Mouse (Mus musculus) lung, postnatal 4 days (tissue): Measurements from ENCODE around the gene Casp9.

ENCODE experiments used
- DNase-seq, 2 experiments: peaks; one replicate each; pipeline ENCODE4 v3.0.0; 2021

Casp9 gene

DNA sequence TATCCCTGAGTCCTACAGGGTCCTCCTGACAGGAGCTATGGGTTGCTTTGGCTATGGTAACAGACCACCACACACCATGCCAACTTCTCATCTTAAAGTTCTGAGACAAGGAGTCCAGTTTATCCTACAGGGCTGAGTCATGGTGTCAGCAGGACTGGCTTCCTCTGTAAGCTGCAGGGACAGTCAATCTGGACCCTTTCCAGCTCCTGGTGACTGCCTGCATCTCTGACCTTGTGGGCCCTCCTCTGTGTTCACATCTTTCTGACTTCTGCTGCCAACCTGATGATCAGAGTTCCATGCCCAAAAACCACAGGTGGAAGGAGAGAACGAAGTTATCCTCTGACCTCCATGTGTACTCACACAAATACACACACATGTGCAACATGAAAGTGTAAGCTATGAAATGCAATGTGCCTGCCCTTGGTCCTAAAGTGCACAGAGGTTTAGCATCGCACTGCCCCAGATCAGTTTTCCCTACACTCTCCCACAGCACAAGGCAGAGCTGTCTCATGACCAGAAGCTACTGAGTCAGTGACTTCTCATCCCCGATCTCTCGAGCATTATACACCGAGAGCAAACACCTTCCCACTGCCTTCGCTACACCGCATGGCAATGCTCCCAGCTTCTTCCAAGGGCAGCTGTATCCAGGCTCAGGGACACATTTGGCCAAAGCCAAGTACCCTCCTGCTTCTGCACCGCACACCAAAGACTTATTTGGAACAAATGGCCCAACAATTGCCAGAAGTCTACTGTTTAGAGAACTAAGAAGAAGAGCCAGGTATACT is 12.0 kb upstream of the Casp9 start:
- peak in 1 of 2 experiments; percentile 10 for DNase-seq

DNA sequence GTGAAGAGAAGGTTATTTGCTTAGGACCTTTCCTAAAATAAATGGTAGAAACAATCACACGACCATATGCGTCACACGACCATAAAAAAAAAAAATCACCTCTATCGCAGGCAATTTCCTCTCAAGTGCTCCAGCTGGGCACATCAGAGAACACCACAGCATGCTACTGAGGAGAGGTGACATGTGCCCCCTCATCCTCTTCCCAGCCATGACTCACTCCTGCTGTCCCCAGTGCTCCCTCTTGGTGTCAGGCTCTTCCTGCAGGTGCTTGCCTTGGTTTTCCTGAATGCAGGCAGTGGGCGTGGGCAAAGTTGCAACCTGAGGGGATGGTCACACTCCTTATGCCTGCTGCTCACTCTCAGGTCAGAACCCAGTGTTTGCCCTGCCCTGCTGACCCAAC is 8.6 kb upstream of the Casp9 start:
- DNase-seq = peak in 1 of 2 experiments; percentile 15

DNA sequence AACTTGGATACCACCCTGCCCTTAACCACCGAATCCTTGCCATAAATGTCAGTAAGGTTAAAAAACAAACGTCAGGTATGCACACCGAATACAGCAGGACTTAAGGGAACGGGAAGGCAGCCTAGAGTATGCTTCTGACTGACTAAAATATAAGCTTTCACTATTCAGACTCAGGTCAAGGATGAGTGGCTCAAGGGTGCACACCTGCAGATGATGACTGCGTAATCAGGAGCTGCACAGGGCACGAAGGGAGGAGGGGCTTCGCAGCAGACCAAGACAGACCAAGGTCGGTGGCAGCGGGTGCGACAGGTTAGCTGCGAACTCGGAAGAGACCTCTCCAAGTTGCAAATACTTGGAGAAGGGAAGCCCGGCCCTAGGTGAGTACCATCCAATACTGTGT is 7.3 kb upstream of the Casp9 start:
- peak in 1 of 2 experiments; percentile 27 for DNase-seq

DNA sequence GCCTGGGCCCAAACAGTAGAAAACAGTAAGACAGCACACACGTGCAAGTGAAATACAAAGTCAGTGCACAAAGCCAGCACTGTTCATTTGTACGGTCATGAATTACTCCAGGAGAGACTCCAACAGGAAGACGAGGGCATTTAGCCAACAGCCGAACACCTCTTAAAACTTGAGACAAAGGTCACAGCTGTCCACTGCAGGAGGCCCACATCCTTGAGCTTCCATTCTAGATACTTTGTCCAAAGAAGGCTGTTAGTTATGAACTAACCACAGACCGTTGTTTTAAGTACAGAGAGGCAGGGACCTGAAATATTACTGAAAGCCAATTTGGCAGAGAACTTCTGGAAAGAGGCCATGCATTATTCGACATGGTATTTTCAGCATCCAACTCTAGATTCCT is 6.4 kb upstream of the Casp9 start:
- DNase-seq = peak in 1 of 2 experiments; percentile 18

DNA sequence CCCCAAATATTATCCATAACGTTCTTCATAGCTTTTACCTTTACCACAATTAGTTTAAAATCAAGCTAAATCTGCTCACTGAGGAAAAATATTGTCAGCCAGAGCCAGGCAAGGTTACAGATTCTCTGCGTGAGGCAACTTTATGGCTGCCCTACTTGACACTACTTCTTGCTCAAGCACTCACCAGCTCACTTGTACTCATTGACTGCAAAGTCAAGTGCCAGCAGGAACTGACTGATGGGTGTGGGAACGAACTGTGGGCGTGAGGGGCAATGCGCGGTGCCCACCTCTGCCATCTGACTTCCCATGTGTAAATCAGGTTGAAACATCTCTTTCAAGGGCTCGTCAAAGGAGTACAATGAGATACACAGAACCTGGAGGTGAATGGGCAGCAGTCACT is 6.0 kb upstream of the Casp9 start:
- peak; percentile 40 to 54 for DNase-seq

DNA sequence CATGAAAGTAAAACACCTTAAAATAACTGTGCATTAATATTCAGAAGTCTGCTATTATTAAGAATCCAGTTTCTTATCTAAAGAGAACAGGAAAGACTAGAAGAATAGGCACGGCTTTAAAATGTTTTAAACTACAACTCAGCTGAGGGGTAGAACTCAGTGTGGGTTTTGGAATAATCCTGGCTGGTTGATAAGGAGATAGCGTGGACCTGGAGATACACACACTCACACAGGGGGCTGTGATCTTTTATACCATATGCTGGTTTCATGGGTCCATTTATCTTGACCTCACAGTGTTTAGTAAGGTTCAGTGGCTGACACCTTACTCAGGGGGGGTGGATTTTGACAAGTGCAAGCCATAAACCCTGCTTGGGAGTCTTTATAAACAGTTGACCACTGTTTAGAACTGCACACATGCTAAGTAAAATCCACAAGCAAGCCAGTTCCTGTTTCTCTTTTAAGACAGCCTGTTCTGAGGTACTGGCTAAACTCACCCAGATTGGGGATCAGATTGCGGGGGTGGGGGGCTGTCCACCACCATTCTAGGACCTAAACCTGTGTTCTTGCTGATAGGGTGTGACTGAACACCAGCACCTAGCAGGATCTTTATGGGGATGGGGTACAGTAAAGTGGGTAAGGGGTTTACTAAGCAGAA is 3.7 kb upstream of the Casp9 start:
- DNase-seq = no peak

DNA sequence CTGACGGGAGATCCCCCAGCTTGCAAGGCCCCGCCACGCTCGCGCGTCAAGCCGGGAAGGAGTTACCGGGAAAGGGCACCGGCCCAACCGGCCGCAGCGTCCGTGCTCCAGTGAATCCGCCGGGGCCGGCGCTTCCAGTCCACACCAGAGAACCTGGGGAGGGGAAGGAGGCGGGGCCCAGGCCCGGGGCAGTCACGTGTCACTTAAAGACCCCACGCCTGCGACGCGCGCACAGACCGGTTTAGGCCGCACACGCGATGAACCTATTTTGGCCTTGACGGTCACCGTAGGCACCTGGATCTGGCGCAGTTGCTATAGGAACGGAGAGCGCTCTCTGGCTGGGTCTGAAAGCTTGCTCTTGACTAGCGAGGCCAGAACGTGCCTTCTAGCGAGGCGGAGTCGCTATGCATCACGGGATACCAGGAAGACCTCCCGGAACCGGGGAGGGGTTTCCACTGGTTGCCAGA is 2.9 kb upstream of the Casp9 start, which contains the start of gene Dnajc16:
Gene Dnajc16, minus strand, starts transcription at position 408 of the 467 bp plus-strand sequence.
- peak; percentile 97 to 99 for DNase-seq

DNA sequence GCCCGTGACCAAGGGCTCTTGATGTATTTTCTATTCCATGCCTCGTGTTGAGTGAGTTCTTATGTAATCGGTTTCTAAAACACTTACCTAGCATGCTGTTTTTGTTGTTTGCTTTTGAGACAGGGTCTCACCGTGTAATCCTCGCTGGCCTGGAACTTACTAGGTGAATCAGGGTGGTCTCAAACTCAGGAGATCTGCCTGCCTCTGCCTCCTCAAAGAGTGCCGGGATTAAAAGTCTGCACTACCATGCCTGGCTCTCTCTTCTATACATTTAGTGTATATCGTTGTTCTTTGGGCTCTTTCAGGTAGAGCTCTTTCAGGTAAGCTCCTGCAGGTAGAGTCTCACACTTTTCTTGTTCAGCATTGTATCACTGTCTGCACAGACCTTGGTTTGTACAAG is 1.9 kb upstream of the Casp9 start:
- no peak for DNase-seq

DNA sequence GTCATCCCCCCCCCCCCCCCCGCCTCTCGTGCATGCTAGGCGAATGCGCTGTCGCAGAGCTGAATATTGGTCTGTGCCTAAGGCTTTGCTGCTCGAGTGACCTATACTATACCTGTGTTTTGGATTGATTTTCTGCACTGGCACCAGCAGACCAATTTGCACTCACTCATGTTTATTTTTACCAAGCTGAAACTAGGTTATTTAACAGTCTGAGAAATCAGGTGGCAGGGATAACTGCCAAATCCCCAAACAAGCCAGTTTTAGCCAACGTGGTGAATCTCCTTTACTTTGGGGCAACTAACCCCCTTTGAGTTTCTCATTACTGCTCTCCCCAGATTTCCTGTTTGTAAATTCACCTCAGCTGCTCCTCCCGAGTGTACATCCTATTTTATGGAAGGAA is 1.5 kb upstream of the Casp9 start:
- DNase-seq = no peak

DNA sequence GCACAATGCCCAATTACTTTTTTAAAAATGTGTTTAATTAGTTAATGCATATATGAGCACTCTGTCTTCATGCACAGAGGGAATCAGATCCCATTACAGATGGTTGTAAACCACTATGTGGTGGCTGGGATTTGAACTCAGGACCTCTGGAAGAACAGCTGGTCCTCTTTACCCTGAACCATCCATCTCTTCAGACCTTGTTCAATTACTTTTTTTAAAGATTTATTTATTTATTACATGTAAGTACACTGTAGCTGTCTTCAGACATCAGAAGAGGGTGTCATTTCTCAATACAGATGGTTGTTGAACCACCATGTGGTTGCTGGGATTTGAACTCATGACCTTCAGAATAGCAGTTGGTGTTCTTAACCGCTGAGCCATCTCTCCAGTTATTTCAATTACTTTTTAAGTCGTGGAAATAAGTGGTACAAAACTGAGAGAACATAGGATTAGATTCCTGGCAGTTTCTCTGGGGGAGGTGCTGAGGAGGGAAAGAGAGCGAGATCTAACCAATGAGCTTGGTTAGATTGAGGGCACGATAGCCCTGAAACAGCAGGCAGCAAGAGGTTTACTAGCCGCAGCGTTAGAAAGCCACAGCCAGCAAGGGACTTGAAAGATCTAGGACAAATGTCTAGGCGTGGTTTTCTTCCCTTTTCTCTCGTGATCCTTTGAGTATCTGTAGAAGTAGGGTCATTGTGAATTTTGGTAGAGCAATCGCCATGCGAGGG is 694 bp upstream of the Casp9 start:
- DNase-seq = no peak

DNA sequence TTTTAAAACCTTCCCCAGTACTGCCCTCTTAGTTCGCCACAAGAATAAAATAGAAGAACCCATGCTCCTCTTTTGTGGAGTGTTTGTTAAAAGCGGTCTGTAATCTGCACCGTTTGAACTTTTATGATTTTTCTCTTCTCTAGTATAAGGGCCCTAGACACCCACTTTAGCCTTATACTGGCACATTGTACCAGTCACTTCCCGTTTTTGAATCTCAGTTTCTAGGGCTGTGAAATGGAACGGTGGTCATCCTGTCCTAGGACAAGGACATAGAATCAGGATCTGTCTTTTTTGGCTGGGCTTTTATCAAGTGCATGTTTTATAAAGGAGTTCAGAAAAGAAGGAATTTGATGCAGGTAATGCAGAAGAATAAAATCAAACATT is 732 bp downstream of the Casp9 start:
- DNase-seq = no peak

DNA sequence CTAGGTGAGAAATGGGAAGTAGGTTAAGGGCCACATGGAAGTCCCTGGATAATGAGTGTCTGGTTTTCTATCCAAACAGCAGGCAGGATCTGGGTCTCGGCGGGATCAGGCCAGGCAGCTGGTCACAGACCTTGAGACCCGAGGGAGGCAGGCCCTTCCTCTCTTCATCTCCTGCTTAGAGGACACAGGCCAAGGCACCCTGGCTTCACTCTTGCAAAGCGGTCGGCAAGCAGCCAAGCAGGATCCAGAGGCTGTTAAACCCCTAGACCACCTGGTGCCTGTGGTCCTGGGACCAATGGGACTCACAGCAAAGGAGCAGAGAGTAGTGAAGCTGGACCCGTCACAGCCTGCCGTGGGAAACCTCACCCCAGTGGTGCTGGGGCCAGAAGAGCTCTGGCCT is 2.9 kb downstream of the Casp9 start:
- DNase-seq = no peak

DNA sequence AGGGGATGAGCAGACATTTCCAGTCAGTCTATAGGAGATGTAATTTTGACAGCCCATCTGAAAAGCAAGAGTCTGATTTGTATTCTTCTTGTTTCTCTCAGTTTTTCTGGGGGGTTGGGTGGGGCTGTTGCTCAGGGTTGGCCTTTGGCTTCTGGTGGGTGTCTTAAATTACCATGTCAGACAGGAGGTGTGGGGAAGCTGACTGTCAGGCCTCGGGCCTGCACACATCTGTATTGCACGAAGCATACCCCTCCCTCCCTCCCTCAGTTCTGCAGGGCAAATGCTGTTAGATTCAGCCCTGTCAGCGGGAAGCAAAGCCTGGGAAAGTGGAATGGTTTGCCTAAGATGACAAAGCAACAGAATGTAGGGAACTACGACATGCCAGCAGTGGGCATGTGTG is 3.5 kb downstream of the Casp9 start:
- DNase-seq = no peak

DNA sequence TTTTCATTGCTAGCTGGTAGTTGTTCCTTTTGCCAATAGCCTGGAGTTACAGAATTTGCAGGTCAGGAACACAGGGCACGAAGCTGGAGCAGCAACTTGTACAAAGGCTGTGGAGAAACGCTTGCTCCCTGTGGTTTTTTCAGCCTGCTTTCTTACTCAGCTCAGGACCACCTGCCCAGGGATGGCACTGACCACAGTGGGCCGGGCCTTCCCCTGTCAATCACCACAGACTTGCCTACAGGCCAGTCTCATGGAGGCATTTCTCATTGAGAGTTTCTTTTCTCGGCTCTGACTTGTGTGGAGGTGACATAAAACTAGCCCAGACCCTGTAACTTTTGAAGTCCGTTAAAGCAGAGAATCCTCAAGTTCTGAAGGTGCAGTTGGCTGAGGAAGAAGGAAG is 4.1 kb downstream of the Casp9 start:
- DNase-seq = no peak

DNA sequence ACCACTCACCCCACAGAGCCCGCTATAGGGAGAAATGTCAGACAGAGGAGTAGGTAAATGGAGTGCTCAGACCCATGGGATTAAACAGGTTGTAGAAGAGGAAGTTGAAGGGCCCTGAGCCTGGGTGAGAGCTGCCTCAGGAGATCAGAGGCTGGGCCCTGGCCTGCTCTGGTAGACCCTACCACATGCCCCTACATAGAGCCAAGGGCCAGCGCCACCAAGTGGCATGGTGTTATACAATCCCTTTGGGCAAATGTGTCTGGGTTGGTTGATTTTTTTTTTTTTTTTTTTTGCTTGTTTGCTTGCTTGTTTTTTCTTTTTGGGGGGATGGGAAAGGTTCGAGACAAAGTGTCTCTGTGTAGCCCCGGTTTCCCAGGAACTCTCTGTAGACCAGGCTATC is 10.7 kb downstream of the Casp9 start:
- peak in 1 of 2 experiments; percentile 20 for DNase-seq

DNA sequence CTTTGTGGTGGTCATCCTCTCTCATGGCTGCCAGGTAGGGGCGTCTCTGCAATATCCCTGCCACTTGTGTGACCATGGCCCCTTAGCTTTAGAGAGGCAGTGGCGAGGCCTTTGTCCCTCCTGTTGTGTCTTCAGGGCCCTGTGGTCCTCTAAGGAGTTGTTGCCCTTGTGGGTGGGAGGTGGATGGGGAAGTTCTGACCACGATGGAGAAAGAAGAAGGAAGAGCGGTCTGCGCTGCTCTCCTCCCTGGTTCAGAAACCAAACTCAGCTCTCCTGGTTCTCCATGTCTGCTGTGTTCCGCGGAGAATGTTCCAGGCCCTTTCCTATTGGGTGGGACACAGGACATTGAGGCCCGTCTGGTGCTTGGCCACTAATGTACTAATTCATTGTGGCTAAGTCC is 12.5 kb downstream of the Casp9 start:
- DNase-seq = peak in 1 of 2 experiments; percentile 16

DNA sequence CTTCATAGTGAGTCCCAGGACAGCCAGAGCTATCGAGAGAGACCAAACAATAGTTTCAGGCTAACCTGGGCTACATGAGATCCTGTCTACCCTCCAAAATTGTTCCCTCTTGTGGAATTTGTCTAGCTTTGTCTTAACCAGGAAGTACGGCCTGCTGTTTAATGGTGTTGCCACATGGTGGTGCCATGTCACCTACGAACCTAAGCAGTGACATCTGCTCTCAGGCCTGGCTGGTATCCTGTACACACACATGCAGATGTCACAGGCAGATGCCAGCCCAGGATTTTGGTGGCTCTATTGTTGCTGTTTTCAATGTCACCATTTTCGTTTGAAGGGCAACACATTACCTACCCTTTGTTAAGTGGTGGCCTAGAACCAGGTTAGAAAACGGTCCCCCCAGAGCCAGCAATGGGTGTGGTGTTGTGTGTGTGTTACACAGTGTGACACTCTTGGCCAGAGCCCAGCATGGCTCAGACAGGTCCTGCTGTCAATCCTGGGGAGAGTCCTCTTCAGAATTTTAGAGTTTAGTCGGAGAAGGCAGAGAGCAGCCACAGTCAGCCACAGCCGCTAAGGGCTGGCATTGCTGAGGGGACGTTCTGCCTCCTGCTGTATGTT is 16.5 kb downstream of the Casp9 start:
- peak in 1 of 2 experiments; percentile 16 for DNase-seq

DNA sequence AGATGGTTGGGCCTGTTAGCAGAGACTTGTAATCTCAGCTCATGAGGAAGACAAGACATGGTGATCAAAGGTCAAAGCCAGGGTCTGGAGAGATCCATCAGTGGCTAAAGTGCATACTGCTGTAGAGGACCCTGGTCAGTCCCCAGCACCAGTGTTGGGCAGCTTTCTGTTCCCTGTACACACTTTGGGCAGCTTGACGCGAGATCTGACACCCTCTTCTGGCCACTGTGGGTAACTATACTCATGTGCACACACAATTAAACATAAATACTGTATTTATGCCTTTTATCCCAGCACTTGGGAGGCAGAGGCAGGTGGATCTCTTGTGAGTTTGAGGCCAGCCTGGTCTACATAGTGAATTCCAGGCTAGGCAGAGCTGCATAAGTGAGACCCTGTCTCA is 17.6 kb downstream of the Casp9 start:
- peak in 1 of 2 experiments; percentile 7 for DNase-seq

DNA sequence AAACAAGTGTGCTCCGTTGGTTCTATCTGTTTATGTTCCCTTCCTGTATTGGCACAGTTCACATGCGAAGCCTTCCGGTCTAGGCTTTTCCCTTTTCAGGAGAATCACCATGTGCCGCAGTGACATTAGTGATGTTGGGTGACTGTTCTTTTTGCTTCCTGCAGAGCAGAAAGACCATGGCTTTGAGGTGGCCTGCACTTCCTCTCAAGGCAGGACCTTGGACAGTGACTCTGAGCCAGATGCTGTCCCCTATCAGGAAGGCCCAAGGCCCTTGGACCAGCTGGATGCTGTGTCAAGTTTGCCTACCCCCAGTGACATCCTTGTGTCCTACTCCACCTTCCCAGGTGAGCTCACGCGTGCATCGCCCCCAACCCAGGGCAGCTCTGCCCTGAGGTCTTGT is 18.0 kb downstream of the Casp9 start:
- DNase-seq = peak in 1 of 2 experiments; percentile 16

DNA sequence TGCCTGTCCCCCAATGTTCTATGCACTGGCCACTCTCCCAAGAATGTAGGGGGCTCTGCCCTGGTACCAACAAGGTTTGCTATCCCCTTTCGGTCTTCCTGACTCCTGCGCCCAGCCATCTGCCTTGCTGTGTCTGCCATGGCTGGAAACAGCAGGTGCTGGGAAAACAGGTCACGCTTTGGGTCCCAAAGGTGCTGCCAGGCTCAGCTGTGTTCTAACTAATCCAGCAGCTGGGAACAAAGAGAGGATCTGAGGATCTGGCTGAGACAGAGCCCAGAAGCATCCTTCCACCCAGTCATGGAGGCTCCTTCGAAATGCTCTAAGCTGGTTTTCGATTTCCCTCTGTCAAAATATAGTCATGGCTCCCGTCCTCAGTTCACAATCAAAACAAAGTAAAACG is 22.9 kb downstream of the Casp9 start:
- peak in 1 of 2 experiments; percentile 7 for DNase-seq

DNA sequence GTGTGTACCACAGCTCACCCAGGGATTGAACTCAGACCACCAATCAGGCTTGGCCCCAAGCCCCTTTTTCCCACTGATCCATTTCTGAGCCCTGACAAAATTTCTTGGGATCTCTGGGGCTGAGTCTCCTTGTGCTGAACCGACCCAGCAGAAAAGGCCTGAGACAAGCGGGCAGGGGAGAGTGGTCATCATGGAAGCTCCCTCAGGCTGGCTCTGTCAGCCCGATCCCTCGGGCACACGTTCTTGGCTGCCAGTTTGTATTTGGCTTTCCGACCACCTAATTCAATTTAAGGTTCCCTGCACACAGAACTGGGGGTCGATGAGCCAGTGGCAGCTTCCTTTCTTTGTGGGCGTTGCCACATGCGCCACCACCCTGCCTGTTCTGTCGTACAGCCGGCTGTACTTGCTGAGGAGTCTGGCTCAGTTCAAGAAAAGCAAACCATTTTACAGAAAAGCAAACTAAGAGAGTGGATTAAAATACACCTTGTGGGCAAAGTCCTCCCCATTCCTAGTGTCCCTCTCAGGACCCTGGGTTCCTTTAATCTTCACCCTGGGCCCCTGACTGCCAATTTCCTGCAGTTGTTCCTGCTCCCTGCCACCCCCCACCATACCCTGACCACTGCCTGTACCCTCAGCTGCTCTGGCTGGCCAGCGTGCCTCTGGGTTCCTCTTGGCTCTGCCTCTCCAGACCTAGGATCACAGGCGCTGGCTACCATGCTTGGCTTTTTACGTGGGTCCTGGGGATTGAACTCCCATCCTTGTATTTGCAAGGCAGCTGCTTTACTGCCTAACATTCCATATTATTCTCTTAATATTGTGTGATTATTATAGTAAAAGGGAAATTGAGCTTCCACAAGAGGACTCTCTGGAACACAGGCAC is 23.6 kb downstream of the Casp9 start:
- DNase-seq = peak in 1 of 2 experiments; percentile 17

DNA sequence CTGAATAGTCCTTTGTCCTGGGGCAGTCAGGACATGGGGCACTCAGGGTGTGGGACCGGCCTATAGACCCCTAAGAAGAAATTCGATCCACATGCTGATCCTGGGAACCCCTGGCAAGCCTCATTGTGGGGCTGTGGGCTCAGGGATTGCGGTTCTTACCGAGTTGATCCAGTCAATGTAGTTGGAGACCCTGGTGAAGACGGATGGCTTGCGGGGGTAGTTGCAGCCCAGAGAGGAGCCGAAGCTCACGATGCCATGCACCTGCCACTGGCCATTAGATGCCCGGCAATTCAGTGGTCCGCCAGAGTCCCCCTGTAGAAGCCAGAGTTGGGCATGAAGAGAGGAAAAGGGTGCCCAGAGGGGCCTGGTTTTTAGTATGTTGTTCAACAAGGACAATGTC is 24.3 kb downstream of the Casp9 start:
- peak in 1 of 2 experiments; percentile 7 for DNase-seq
